Comparison of ENCODE assay signal across 18 mouse cellular contexts in the genomic region with DNA sequence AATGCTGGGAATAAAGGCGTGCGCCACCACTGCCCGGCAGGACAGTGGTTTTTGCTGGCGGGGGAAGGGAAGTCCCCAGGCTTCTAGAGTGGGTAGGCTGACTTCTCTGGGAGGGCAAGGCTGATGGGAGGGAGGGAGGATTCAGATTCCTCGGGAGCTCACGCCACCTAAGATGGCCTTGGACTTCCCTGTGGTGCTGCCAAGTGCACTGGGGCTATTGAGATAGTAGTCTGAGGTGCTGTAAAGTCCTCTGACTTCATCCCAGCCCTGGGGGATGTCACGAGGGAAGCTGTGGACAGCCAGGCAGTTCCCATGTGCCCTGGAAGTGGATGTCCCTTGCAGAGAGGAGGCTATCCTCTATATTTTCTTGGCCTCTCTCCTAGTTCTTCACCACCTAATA. TPM values are rescaled to one million over a fixed set of nuclear protein-coding genes. Genes with fewer than 3 reads are reported as not detected.
A peak's percentile ranks its signal among the peaks of the same experiment; 100 is the strongest.
DNase-seq lines count a peak whose midpoint lies in the region; ATAC-seq and TF ChIP-seq lines count a peak whose summit lies in the region.
"Had no signal": no experiment of that assay in that cellular context is flagged by ENCODE, and none has a peak within 500 bp of the region (broad histone marks: within the 10 kb centered on the region; RNA-seq: fewer than 3 reads in every experiment).

No protein-coding gene starts in this region.

- H3K36me3 ChIP-seq in heart, adult 2 months (ENCODE audit: control insufficient read depth, insufficient read depth, low read length): no peaks in the 10 kb centered on the region; the same call in 1 of the 2 replicates
- H3K36me3 ChIP-seq in heart, embryonic 13.5 days: no peaks in the 10 kb centered on the region
- peaks cover 5% of the 10 kb centered on the region; the same call in 1 of the 2 replicates for H3K36me3 ChIP-seq in intestine, postnatal 0 days (ENCODE audit: control insufficient read depth, insufficient read depth)
- H3K36me3 ChIP-seq: forebrain, embryonic 15.5 days; hindbrain, embryonic 12.5 days; liver, embryonic 12.5 days; midbrain, embryonic 15.5 days had no signal

- no peak for TF ChIP-seq POLR2A in heart, adult 2 months (IDR thresholded peaks at IDR 0.05; ENCODE audit: insufficient read depth, low read depth, low read length)

- no peak for ATAC-seq in heart, embryonic 13.5 days (ENCODE audit: extremely low read depth, insufficient number of reproducible peaks, low FRiP score, low TSS enrichment)
- peak; percentile 42 for ATAC-seq in intestine, postnatal 0 days
- ATAC-seq: forebrain, embryonic 15.5 days; liver, embryonic 12.5 days; midbrain, embryonic 15.5 days had no signal

- H3K9me3 ChIP-seq in heart, embryonic 13.5 days: no peaks in the 10 kb centered on the region
- no peaks in the 10 kb centered on the region for H3K9me3 ChIP-seq in intestine, postnatal 0 days (ENCODE audit: control insufficient read depth)
- H3K9me3 ChIP-seq: forebrain, embryonic 15.5 days; hindbrain, embryonic 12.5 days; limb, embryonic 12.5 days; liver, embryonic 12.5 days; midbrain, embryonic 15.5 days had no signal

- H3K79me2 ChIP-seq in heart, adult 2 months (replicated peaks; ENCODE audit: control insufficient read depth, insufficient read depth, low read length): peaks cover 8% of the 10 kb centered on the region

- H3K9ac ChIP-seq in heart, adult 2 months (ENCODE audit: low read depth, low read length): no peak overlapping the region
- no peak overlapping the region for H3K9ac ChIP-seq in heart, embryonic 13.5 days
- H3K9ac ChIP-seq in intestine, postnatal 0 days (ENCODE audit: low read depth, low read length): no peak overlapping the region
- H3K9ac ChIP-seq: forebrain, embryonic 15.5 days; hindbrain, embryonic 12.5 days; limb, embryonic 12.5 days; liver, embryonic 12.5 days; midbrain, embryonic 15.5 days had no signal

- WGBS in heart, adult 2 months: 43% methylated on average over 7 of the region's 7 CpGs
- WGBS in heart, embryonic 13.5 days: 45% methylated on average over 7 of the region's 7 CpGs
- WGBS in intestine, postnatal 0 days: 58% methylated on average over 7 of the region's 7 CpGs

- peak; percentile 48; the same call in 1 of the 2 replicates for TF ChIP-seq EP300 in heart, adult 2 months (IDR thresholded peaks at IDR 0.05; ENCODE audit: insufficient read depth, low read depth, low read length)

- H3K27me3 ChIP-seq in heart, adult 2 months (ENCODE audit: control insufficient read depth, insufficient read depth, low read length): no peaks in the 10 kb centered on the region
- H3K27me3 ChIP-seq in heart, embryonic 13.5 days (replicated peaks): no peaks in the 10 kb centered on the region
- H3K27me3 ChIP-seq in intestine, postnatal 0 days (replicated peaks; ENCODE audit: control insufficient read depth, insufficient read depth, low read length): no peaks in the 10 kb centered on the region
- H3K27me3 ChIP-seq: forebrain, embryonic 15.5 days; hindbrain, embryonic 12.5 days; limb, embryonic 12.5 days; liver, embryonic 12.5 days; midbrain, embryonic 15.5 days had no signal

- TF ChIP-seq CTCF in heart, adult 2 months (IDR thresholded peaks at IDR 0.05): no peak
- no peak for TF ChIP-seq CTCF in intestine, postnatal 0 days (IDR thresholded peaks at IDR 0.05; ENCODE audit: low read depth)

- no peak overlapping the region for H3K4me3 ChIP-seq in heart, adult 2 months
- no peak overlapping the region for H3K4me3 ChIP-seq in heart, embryonic 13.5 days
- H3K4me3 ChIP-seq in intestine, postnatal 0 days (ENCODE audit: low read depth, low read length): no peak overlapping the region
- H3K4me3 ChIP-seq: forebrain, embryonic 15.5 days; hindbrain, embryonic 12.5 days; limb, embryonic 12.5 days; liver, embryonic 12.5 days; midbrain, embryonic 15.5 days had no signal

- peaks cover 54% of the 10 kb centered on the region for H3K4me1 ChIP-seq in heart, adult 2 months (ENCODE audit: control insufficient read depth, insufficient read depth, low read length)
- peaks cover 98% of the 10 kb centered on the region for H3K4me1 ChIP-seq in heart, embryonic 13.5 days
- H3K4me1 ChIP-seq in intestine, postnatal 0 days (replicated peaks; ENCODE audit: control insufficient read depth, insufficient read depth, low read length): peaks cover 6% of the 10 kb centered on the region; the same call in 1 of the 2 replicates

- H3K4me2 ChIP-seq in heart, embryonic 13.5 days: no peak overlapping the region
- no peak overlapping the region for H3K4me2 ChIP-seq in intestine, postnatal 0 days (replicated peaks; ENCODE audit: low read depth)
- H3K4me2 ChIP-seq: forebrain, embryonic 15.5 days; hindbrain, embryonic 12.5 days; limb, embryonic 12.5 days; liver, embryonic 12.5 days; midbrain, embryonic 15.5 days had no signal

- H3K27ac ChIP-seq in heart, adult 2 months: no peak overlapping the region
- peak overlapping the region; percentile 55; the same call in 1 of the 2 replicates for H3K27ac ChIP-seq in heart, embryonic 13.5 days (replicated peaks)
- H3K27ac ChIP-seq in intestine, postnatal 0 days (ENCODE audit: low read depth, low read length): no peak overlapping the region
- H3K27ac ChIP-seq: forebrain, embryonic 15.5 days; hindbrain, embryonic 12.5 days; limb, embryonic 12.5 days; liver, embryonic 12.5 days; midbrain, embryonic 15.5 days had no signal

- DNase-seq in heart, adult 2 months: peak in 1 of 2 experiments; percentile 63
- no peak for DNase-seq in heart, adult 8-10 months (ENCODE audit: low spot score)
- peak; percentile 65 for DNase-seq in adrenal gland, postnatal 10 days
- DNase-seq in layer of hippocampus, adult 18-20 months (ENCODE audit: low spot score in 2 of 2): no peak
- DNase-seq in kidney, adult 11 months: no peak
- DNase-seq in right cerebral cortex, postnatal 36 days (ENCODE audit: low spot score in 2 of 2): no peak
- DNase-seq: lung, adult 2 months; right cerebral cortex, adult 18-20 months; thymus, adult 18-20 months; thymus, postnatal 4 days had no signal

- intact Hi-C loops in heart, adult 2 months (cut with DNase I): no loop called here

RNA-seq across cellular contexts. Expression of a gene that starts 37.2 kb away (rescaled TPM):
- total RNA-seq in heart, adult 2 months (2021): 100 to 1,000 TPM in 1 of 2 experiments, 10 to 100 TPM in 1; 86.6 to 107 TPM
- 176 and 204 TPM in 2 replicates for polyA plus RNA-seq in heart, adult 2 months (2012; rRNA removed)
- 10 to 100 TPM; 40.0 to 70.3 (median 65.6) TPM for total RNA-seq in heart, adult 8-10 months (2022)
- total RNA-seq in adrenal gland, postnatal 10 days (2021): 10 to 100 TPM; 67.9 to 90.2 TPM
- polyA plus RNA-seq in heart, embryonic 13.5 days (2015; fragmentation: Nextera tagmentation; extraction: Ambion mirVana): 1,696 and 1,855 TPM in 2 replicates
- polyA plus RNA-seq in intestine, postnatal 0 days (2015; fragmentation: Nextera tagmentation; extraction: Ambion mirVana): 1,325 and 1,382 TPM in 2 replicates
- 10 to 100 TPM in 1 of 2 experiments, 1 to 10 TPM in 1; 8.7 to 12.2 TPM for total RNA-seq in layer of hippocampus, adult 18-20 months (2021)
- total RNA-seq: megakaryocyte-erythroid progenitor cell, adult 5-6 weeks had no signal
